Mouse (Mus musculus) right cerebral cortex, adult 2 months (tissue): ENCODE measurements at regions not wholly inside any gene's neighbourhood (a gene's known extent, or its start where the extent isn't known, plus 50 kb on each side); places are given as distances from the start of the nearest gene placed in this dataset.
A peak's percentile ranks its signal among the peaks of the same experiment; 100 is the strongest.
"Not testable (repeated sequence)": the region's sequence is repeated elsewhere in the genome, so short reads cannot be mapped to it uniquely, and the experiment has no call there.

Source experiments
- DNase-seq, 2 experiments: peaks; one replicate each; pipeline ENCODE4 v3.0.0; 2021 to 2022; ENCODE audit warnings: low spot score in 2 of 2

GRCm38 (mm10) chr11:91167336-91167735 lies 410.0 kb downstream of the Kif2b start:
- not testable (repeated sequence) for DNase-seq

GRCm38 (mm10) chr11:91133753-91134270 lies 443.5 kb downstream of the Kif2b start:
- no peak for DNase-seq

DNA sequence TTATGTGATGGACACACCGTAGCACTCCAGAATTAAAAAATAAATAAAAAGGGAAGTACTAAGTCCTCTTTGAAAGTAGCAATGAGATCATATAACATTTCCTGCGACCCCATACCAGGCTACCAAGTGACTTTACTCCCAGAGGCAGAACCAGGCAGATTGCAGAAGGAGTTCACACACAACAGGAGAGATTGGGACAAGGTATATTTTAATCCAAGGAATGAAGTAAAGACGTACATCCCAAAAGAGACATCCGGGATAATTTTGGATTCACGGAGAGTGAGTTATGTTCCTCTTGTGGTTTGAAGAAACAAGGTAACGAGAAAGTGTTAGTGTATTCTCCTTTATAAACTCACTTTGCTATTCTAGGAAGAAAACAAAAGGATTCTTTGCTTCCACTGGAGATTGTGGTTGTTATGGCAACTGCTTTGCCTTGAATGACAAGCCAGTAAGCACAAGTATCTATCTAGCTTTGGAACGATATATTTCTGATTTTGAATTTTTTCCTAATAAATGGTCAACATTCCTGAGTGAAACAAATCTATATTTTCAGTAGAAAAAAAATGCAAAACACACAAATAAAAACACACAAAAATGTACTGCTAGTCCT lies 444.5 kb downstream of the Kif2b start:
- DNase-seq = no peak

DNA sequence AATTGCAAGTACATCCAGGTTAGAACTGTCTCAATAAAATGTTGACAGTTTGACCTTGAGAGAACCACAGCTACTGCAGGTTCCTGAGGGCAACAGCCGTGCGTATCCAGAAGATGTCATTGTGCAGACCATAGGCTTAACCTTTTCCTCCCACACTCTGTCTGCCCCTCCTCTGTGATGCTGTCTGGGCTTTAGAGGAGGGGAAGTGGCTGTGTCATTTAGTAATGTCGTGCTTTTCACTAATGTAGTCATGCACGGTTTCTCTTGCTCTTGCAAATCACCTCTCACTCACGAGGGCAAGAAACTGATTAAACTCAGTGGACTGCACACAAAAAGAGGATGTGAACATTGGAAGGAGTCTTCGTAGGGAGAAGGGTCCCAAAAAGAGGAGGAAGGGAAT lies 443.8 kb upstream of the Tom1l1 start:
- DNase-seq = no peak

GRCm38 (mm10) chr11:91098186-91098585 lies 410.0 kb upstream of the Tom1l1 start:
- peak in 1 of 2 experiments; percentile 2 for DNase-seq

DNA sequence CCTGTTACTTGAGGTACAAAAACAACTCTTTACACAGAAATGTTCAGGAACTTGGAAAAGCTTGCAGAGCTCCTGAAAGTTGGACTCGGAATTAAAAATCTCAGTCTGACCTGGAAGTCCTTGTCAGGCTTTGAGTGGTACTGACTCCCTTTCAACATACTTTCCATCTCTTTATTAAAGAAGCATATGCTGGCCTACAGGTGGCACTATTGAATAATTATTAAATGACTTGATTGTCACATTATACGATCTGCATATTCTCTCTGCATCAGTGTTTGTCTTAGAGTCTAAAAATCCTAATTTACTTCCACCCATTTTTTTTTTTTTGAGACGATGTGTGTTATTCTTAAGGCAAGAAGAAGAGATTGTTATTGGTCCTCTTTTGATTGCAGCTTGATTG lies 409.4 kb upstream of the Tom1l1 start:
- no peak for DNase-seq

DNA sequence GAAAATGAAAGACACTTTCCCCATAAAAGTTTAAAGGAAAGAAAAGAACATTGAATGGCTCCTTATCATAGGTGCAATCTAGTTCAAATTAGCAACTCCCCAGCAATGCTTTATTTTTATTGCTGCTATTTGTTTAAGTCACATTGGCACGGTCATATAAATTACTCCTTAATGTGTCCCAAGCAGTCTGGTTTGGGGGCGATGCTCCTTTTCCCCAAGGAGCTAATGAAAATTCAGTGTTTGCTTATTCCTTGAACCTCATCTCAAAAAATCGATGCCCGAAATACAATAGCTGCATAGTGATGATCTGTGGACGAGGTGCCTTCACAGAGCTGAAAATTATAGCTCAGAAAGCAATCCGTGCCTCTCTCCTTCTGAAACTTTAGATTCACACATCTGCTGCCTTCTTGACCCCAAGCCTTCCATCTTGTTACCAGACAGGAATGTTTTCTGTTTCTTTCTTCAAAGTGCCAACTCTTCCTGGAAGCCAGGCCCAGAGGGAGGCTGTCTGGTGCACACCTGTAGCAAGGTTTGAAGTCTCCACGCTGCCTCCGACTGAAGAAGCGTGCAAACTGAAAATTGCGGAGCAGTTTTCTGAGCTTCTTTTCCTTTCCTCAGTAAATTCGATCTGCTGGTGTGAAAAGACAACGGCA lies 408.0 kb upstream of the Tom1l1 start:
- DNase-seq = no peak

GRCm38 (mm10) chr11:91065365-91065764 lies 377.2 kb upstream of the Tom1l1 start:
- no peak for DNase-seq

DNA sequence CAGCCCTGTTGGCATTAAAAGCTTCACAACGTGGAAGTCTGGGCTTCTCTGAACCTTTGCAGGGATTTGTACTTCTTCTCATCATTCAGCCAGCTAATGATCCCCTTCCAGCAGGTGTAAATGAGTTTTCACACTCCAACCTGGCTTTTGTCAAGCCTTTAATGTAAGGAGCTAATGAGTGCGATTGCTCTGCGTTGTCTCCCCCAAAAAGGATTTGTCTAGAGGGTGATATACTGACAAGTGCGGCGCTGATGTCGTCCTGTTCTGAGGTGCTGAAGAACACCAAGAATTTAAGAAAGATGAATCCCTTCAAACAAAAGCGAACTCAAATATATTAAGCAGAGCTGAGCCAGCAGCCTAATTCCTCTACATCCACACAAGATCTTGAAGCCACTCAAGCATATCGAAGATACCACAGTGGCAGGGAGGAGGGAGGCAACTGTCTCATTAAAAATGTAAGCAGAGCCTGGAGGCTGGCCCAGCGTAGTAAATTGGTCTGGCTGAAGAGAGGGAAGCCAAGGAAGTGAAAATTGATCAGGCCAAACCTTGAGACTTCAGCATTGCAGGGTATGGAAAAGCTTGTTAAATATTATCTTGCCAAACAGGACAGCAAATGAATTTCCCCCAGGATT lies 368.9 kb upstream of the Tom1l1 start:
- DNase-seq = no peak

- no peak for DNase-seq
Measured at GRCm38 (mm10) chr11:91053321-91053720, 365.2 kb upstream of the Tom1l1 start.

DNA sequence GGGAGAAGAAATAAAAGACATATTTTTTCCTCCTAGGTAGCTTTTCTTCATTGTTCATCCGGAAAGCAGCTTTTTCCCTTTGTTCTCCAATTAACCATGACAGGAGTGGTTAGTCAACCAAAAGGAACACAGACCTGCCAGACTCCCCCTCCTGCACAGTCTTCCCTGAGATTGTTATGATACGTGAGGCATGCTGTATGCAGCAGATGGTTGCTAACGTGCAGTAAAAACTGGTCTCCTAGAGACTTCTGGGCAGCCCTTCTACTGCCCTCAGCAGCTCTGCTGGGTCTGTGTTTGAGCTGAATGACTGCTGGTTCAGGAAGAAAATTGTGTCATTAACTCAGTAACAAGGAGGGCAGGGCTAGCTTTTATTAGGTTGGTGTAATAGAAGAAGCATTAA lies 363.5 kb upstream of the Tom1l1 start:
- peak in 1 of 2 experiments; percentile 1 for DNase-seq

GRCm38 (mm10) chr11:91041486-91041885 lies 353.3 kb upstream of the Tom1l1 start:
- no peak for DNase-seq
